Mouse (Mus musculus) midbrain, embryonic 16.5 days (tissue): ENCODE measurements at regions not wholly inside any gene's neighbourhood (a gene's known extent, or its start where the extent isn't known, plus 50 kb on each side); places are given as distances from the start of the nearest gene placed in this dataset.

Experiments
- ATAC-seq: fragments of 200-750 bp; cut with Nextera tagmentation; 2 replicates; pipeline ENCODE4 v1.8.0; 2017; ENCODE audit warnings: moderate TSS enrichment
- H3K27ac ChIP-seq: fragments of 300-500 bp; sonication (generic); 2 replicates; pipeline ENCODE4 v1.5.1; 2014; ENCODE audit warnings: mild to moderate bottlenecking, low read length, mixed read lengths
- H3K27me3 ChIP-seq: fragments of 300-500 bp; sonication (generic); 2 replicates; pipeline ENCODE4 v1.6.1; 2014; ENCODE audit warnings: low read depth, low read length, mixed read lengths; ENCODE audit not compliant: control insufficient read depth, insufficient read depth
- H3K36me3 ChIP-seq: fragments of 300-500 bp; sonication (generic); 2 replicates; pipeline ENCODE4 v1.6.1; 2014; ENCODE audit warnings: mild to moderate bottlenecking, low read length, moderate library complexity, mixed read lengths; ENCODE audit not compliant: control insufficient read depth, insufficient read depth
- H3K4me1 ChIP-seq: fragments of 300-500 bp; sonication (generic); 2 replicates; pipeline ENCODE4 v1.6.1; 2014; ENCODE audit warnings: mild to moderate bottlenecking, low read length, mixed read lengths; ENCODE audit not compliant: control insufficient read depth, insufficient read depth
- H3K4me2 ChIP-seq: fragments of 300-500 bp; sonication (generic); 2 replicates; pipeline ENCODE4 v1.6.1; 2014; ENCODE audit warnings: mild to moderate bottlenecking, low read length, mixed read lengths
- H3K4me3 ChIP-seq: fragments of 300-500 bp; sonication (generic); 2 replicates; pipeline ENCODE4 v1.5.1; 2014; ENCODE audit warnings: low read depth, mild to moderate bottlenecking, low read length, moderate library complexity, mixed read lengths
- H3K9ac ChIP-seq: fragments of 300-500 bp; sonication (generic); 2 replicates; pipeline ENCODE4 v1.6.1; 2014; ENCODE audit warnings: low read depth, low read length, mixed read lengths
- H3K9me3 ChIP-seq: fragments of 300-500 bp; sonication (generic); replicated peaks from 2 replicates; pipeline ENCODE4 v1.6.1; 2014; ENCODE audit warnings: mild to moderate bottlenecking, low read length, mixed read lengths; ENCODE audit not compliant: control insufficient read depth, poor library complexity, severe bottlenecking
- WGBS: fragments of 180-500 bp; shearing (Covaris S2); extraction: QIAGEN DNeasy Blood & Tissue Kit; methylation state at CpG from one replicate; pipeline ENCODE4 v1.1.7; 2014; 5-methylcytosine and 5-hydroxymethylcytosine counted together

- Histone ChIP-seq H3K36me3 (no peaks in the 10 kb centered on the region), H3K9me3 (no peaks in the 10 kb centered on the region), H3K4me2 (no peak overlapping the region), H3K9ac (no peak overlapping the region), H3K4me1 (no peaks in the 10 kb centered on the region), H3K27me3 (no peaks in the 10 kb centered on the region), H3K4me3 (no peak overlapping the region), H3K27ac (no peak overlapping the region)
- 33% methylated on average over 3 of the region's 3 CpGs for WGBS
- no peak for ATAC-seq
Measured at GRCm38 (mm10) chr11:39550066-39550465, 1144.9 kb downstream of the Mat2b start.

- Histone ChIP-seq H3K36me3 (no peaks in the 10 kb centered on the region), H3K4me2 (no peak overlapping the region), H3K4me1 (no peaks in the 10 kb centered on the region), H3K27ac (no peak overlapping the region), H3K4me3 (no peak overlapping the region), H3K9ac (no peak overlapping the region), H3K27me3 (no peaks in the 10 kb centered on the region), H3K9me3 (no peaks in the 10 kb centered on the region)
- no peak for ATAC-seq
- 33% methylated on average over 7 of the region's 7 CpGs for whole genome bisulfite sequencing
Measured at GRCm38 (mm10) chr11:39524866-39525649, 1169.9 kb downstream of the Mat2b start.

- Histone ChIP-seq H3K27ac (peak overlapping the region; percentile 42; the same call in 1 of the 2 replicates), H3K9me3 (no peaks in the 10 kb centered on the region), H3K36me3 (no peaks in the 10 kb centered on the region), H3K9ac (no peak overlapping the region), H3K4me1 (no peaks in the 10 kb centered on the region), H3K4me3 (no peak overlapping the region), H3K4me2 (no peak overlapping the region), H3K27me3 (no peaks in the 10 kb centered on the region)
- no peak for ATAC-seq
- 63% methylated on average over 4 of the region's 4 CpGs for WGBS
Measured at GRCm38 (mm10) chr11:39495253-39495652, 1199.8 kb downstream of the Mat2b start.

GRCm38 (mm10) chr11:39477136-39477535 lies 1217.9 kb downstream of the Mat2b start:
- Histone ChIP-seq H3K27me3 (no peaks in the 10 kb centered on the region), H3K36me3 (no peaks in the 10 kb centered on the region), H3K4me1 (no peaks in the 10 kb centered on the region), H3K4me3 (no peak overlapping the region), H3K9me3 (no peaks in the 10 kb centered on the region), H3K27ac (no peak overlapping the region), H3K9ac (no peak overlapping the region), H3K4me2 (no peak overlapping the region)
- WGBS = 43% methylated on average over 8 of the region's 8 CpGs
- ATAC-seq = no peak

GRCm38 (mm10) chr11:39453329-39453952 lies 1241.6 kb downstream of the Mat2b start:
- Histone ChIP-seq H3K9me3 (0 out of 2 replicates have a peak, but pooled peaks cover 2% of the 10 kb centered on the region), H3K4me2 (no peak overlapping the region), H3K4me1 (peaks cover 3% of the 10 kb centered on the region; the same call in 1 of the 2 replicates), H3K36me3 (no peaks in the 10 kb centered on the region), H3K4me3 (no peak overlapping the region), H3K27ac (peak overlapping the region; percentile 28), H3K27me3 (no peaks in the 10 kb centered on the region), H3K9ac (no peak overlapping the region)
- WGBS = 59% methylated on average over 5 of the region's 5 CpGs
- peak; percentile 64 for ATAC-seq

GRCm38 (mm10) chr11:39446374-39446773 lies 1248.6 kb downstream of the Mat2b start:
- WGBS = 70% methylated on average over 2 of the region's 2 CpGs
- H3K36me3 ChIP-seq = no peaks in the 10 kb centered on the region
- no peak overlapping the region for H3K4me3 ChIP-seq
- H3K27me3 ChIP-seq = no peaks in the 10 kb centered on the region
- no peaks in the 10 kb centered on the region for H3K4me1 ChIP-seq
- H3K27ac ChIP-seq = no peak overlapping the region
- 0 out of 2 replicates have a peak, but pooled peaks cover 2% of the 10 kb centered on the region for H3K9me3 ChIP-seq
- no peak for ATAC-seq
- H3K4me2 ChIP-seq = no peak overlapping the region
- no peak overlapping the region for H3K9ac ChIP-seq

GRCm38 (mm10) chr11:39411691-39412090 lies 1283.3 kb downstream of the Mat2b start:
- H3K27me3 ChIP-seq = no peaks in the 10 kb centered on the region
- H3K4me2 ChIP-seq = no peak overlapping the region
- ATAC-seq = no peak
- H3K9ac ChIP-seq = no peak overlapping the region
- H3K4me1 ChIP-seq = peaks cover 2% of the 10 kb centered on the region; the same call in 1 of the 2 replicates
- 35% methylated on average over 2 of the region's 2 CpGs for WGBS
- no peak overlapping the region for H3K27ac ChIP-seq
- no peaks in the 10 kb centered on the region for H3K36me3 ChIP-seq
- H3K4me3 ChIP-seq = no peak overlapping the region
- H3K9me3 ChIP-seq = no peaks in the 10 kb centered on the region

GRCm38 (mm10) chr11:39411182-39411581 lies 1283.8 kb downstream of the Mat2b start:
- Histone ChIP-seq H3K36me3 (no peaks in the 10 kb centered on the region), H3K9me3 (no peaks in the 10 kb centered on the region), H3K4me3 (no peak overlapping the region), H3K4me1 (peaks cover 2% of the 10 kb centered on the region; the same call in 1 of the 2 replicates), H3K27me3 (no peaks in the 10 kb centered on the region), H3K4me2 (no peak overlapping the region), H3K9ac (no peak overlapping the region), H3K27ac (no peak overlapping the region)
- no peak for ATAC-seq
- 57% methylated on average over 2 of the region's 2 CpGs for WGBS

GRCm38 (mm10) chr11:39364827-39365226 lies 1330.2 kb downstream of the Mat2b start:
- no peaks in the 10 kb centered on the region for H3K27me3 ChIP-seq
- ATAC-seq = no peak
- H3K9me3 ChIP-seq = no peaks in the 10 kb centered on the region
- no peak overlapping the region for H3K27ac ChIP-seq
- no peaks in the 10 kb centered on the region for H3K36me3 ChIP-seq
- no peak overlapping the region for H3K4me3 ChIP-seq
- no peak overlapping the region for H3K4me2 ChIP-seq
- H3K4me1 ChIP-seq = no peaks in the 10 kb centered on the region
- H3K9ac ChIP-seq = no peak overlapping the region
